Mouse (Mus musculus) liver, postnatal 0 days (tissue): ENCODE measurements around the gene Gpx3. TPM values are rescaled to one million over a fixed set of nuclear protein-coding genes. Genes with fewer than 3 reads are reported as not detected.
"Not testable (repeated sequence)": the region's sequence is repeated elsewhere in the genome, so short reads cannot be mapped to it uniquely, and the experiment has no call there.

Experiments
- ATAC-seq: fragments of 200-750 bp; cut with Nextera tagmentation; 2 replicates; pipeline ENCODE4 v1.8.0; 2017; ENCODE audit warnings: mild to moderate bottlenecking, moderate library complexity
- DNase-seq: peaks from one replicate; pipeline ENCODE4 v3.0.0-alpha.2; 2016
- H3K27ac ChIP-seq: fragments of 300-500 bp; sonication (generic); 2 replicates; pipeline ENCODE4 v1.5.1; 2014; ENCODE audit warnings: antibody characterized with exemption, moderate library complexity, mild to moderate bottlenecking, low read depth
- H3K27me3 ChIP-seq: fragments of 300-500 bp; sonication (generic); 2 replicates; pipeline ENCODE4 v1.6.1; 2014; ENCODE audit warnings: low read length, control low read depth, mixed read lengths; ENCODE audit not compliant: insufficient read depth
- H3K36me3 ChIP-seq: fragments of 300-500 bp; sonication (generic); replicated peaks from 2 replicates; pipeline ENCODE4 v1.6.1; 2014; ENCODE audit warnings: mild to moderate bottlenecking, control low read depth, low read length, moderate library complexity, mixed read lengths; ENCODE audit not compliant: insufficient read depth
- H3K4me1 ChIP-seq: fragments of 300-500 bp; sonication (generic); 2 replicates; pipeline ENCODE4 v1.6.1; 2014; ENCODE audit warnings: antibody characterized with exemption, mild to moderate bottlenecking, control low read depth; ENCODE audit not compliant: insufficient read depth
- H3K4me2 ChIP-seq: fragments of 300-500 bp; sonication (generic); 2 replicates; pipeline ENCODE4 v1.6.1; 2014; ENCODE audit warnings: low read depth, mild to moderate bottlenecking, low read length, moderate library complexity, mixed read lengths
- H3K4me3 ChIP-seq: fragments of 300-500 bp; sonication (generic); 2 replicates; pipeline ENCODE4 v1.5.1; 2014; ENCODE audit warnings: low read depth, low read length
- H3K9ac ChIP-seq: fragments of 300-500 bp; sonication (generic); replicated peaks from 2 replicates; pipeline ENCODE4 v1.6.1; 2014; ENCODE audit warnings: mild to moderate bottlenecking, moderate library complexity
- H3K9me3 ChIP-seq: fragments of 300-500 bp; sonication (generic); 2 replicates; pipeline ENCODE4 v1.6.1; 2016; ENCODE audit warnings: mild to moderate bottlenecking, control low read depth, low read length, mixed read lengths
- CTCF ChIP-seq: sonication (generic); IDR thresholded peaks from 2 replicates; pipeline ENCODE4 v1.5.1; 2016; ENCODE audit warnings: antibody characterized with exemption, low read depth
- EP300 ChIP-seq: IDR thresholded peaks from 2 replicates; pipeline ENCODE4 v1.6.1; 2016; ENCODE audit warnings: antibody characterized with exemption, low read depth, mild to moderate bottlenecking
- WGBS: fragments of 180-500 bp; shearing (Covaris S2); extraction: QIAGEN DNeasy Blood & Tissue Kit; methylation state at CpG from one replicate; pipeline ENCODE4 v1.1.7; 2014; ENCODE audit not compliant: insufficient replicate concordance; 5-methylcytosine and 5-hydroxymethylcytosine counted together
- polyA plus RNA-seq: library from polyadenylated mRNA; unstranded; fragments of >200 nt; fragmentation: Nextera tagmentation; extraction: Ambion mirVana; gene quantifications from 2 replicates; pipeline ENCODE4 v1.2.1, GENCODE M21; 2015

Gpx3 gene
- polyA plus RNA-seq: 29.7 and 30.4 TPM in 2 replicates

GRCm38 (mm10) chr11:54902333-54903323 lies at the start of gene Gpx3:
Gpx3 (plus strand) TSS chr11:54902453.
- peak within 1 kb of the TSS; percentile 82 for H3K4me2 ChIP-seq
- ATAC-seq (peak; percentile 79), DNase-seq (peak; percentile 62)
- H3K9me3 ChIP-seq: no peaks in the 10 kb centered on the region
- H3K36me3 ChIP-seq: no peaks in the 10 kb centered on the region
- peak within 1 kb of the TSS; percentile 48 for H3K4me3 ChIP-seq
- WGBS: 14% methylated on average over 42 of the region's 45 CpGs
- no peaks in the 10 kb centered on the region for H3K27me3 ChIP-seq
- no peak for TF ChIP-seq EP300
- no peak for TF ChIP-seq CTCF
- H3K9ac ChIP-seq: peak within 1 kb of the TSS; percentile 65
- H3K27ac ChIP-seq: no peak within 1 kb of the TSS
- H3K4me1 ChIP-seq: peaks cover 13% of the 10 kb centered on the region

DNA sequence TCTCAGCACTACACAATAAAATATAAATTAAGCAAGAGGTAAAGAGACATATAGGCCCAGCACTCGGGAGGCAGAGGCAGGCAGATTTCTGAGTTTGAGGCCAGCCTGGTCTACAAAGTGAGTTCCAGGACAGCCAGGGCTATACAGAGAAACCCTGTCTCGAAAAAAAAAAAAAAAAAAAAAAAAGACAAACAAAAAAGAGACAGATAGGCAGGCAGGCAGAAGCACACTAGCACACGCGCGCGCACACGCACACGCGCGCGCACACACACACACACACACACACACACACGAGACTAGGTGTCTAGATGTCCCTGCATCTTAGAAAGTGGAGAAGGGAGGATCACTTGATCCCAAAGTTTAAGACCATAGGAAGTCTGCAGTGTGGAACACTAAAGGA lies 43.4 kb upstream of the Gpx3 start:
- not testable (repeated sequence) for DNase-seq, H3K9ac ChIP-seq, H3K4me2 ChIP-seq, H3K9me3 ChIP-seq, ATAC-seq, H3K36me3 ChIP-seq, H3K27ac ChIP-seq, H3K27me3 ChIP-seq, H3K4me3 ChIP-seq
- peaks cover 15% of the 10 kb centered on the region for H3K4me1 ChIP-seq
- 93% methylated on average over 10 of the region's 12 CpGs for WGBS

- Histone ChIP-seq H3K9me3 (no peaks in the 10 kb centered on the region), H3K9ac (peak overlapping the region; percentile 62), H3K27ac (peak overlapping the region; percentile 97; the same call in 1 of the 2 replicates), H3K36me3 (no peaks in the 10 kb centered on the region), H3K4me3 (peak overlapping the region; percentile 67), H3K4me2 (peak overlapping the region; percentile 79), H3K4me1 (peaks cover 15% of the 10 kb centered on the region), H3K27me3 (no peaks in the 10 kb centered on the region)
- DNase-seq (no peak), ATAC-seq (no peak)
- TF ChIP-seq EP300 (no peak), CTCF (peak; percentile 61)
- WGBS: 20% methylated on average over 11 of the region's 11 CpGs
These were observed 42.7 kb upstream of the Gpx3 start for GRCm38 (mm10) chr11:54859322-54860165.

- under 1% methylated on average over 42 of the region's 42 CpGs for WGBS
- peak; percentile 97 for ATAC-seq
These were observed 41.8 kb upstream of the Gpx3 start, which contains the start of gene Lyrm7 for GRCm38 (mm10) chr11:54860256-54861038. Lyrm7 (minus strand) TSS chr11:54860916.

DNA sequence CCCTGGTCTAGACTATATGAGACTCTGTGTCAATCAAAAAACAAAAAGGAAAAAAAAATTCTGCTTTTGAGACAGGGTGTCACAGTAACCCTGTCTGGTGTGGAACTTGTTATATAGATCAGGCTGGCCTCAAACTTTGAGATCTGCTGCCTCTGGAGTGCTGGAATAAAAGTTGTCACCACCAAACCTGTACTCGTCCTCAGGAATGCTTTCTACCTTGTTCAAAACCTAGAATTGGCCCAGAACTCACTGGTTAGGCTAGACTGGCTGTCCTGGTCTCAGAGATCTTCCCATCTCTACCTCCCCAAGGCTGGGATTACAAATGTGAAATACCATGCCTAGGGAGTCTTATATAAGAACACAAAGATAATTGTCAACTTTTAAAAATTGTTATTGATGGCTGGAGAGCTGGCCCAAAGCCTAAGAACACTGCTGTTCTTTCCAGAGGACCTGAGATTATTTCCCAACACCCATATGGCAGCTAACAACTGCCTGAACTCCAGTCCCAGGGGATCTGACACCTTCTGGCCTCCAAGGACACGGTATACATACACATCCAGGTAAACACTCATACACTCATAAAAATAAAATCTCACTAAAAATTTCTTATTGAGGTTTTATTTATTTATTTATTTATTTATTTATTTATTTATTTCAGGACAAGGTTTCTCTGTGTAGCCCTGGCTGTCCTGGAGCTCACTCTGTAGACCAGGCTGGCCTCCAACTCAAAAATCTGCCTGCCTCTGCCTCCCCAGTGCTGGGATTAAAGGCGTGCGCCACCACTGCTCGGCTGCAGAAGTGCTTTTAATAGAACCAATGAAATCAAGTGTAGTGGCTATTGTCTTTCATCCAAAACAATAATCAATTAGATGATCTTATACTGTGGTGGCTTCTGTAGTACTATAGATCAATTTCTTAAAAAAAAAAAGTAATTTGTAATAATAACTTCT lies 40.5 kb upstream of the Gpx3 start:
- peaks cover 26% of the 10 kb centered on the region for H3K4me1 ChIP-seq
- WGBS: 83% methylated on average over 5 of the region's 5 CpGs
- peak overlapping the region; percentile 67 for H3K4me3 ChIP-seq
- no peak for TF ChIP-seq CTCF
- no peak for TF ChIP-seq EP300
- H3K9ac ChIP-seq: no peak overlapping the region; the same call in none of the 2 replicates
- no peak for ATAC-seq
- no peak for DNase-seq
- H3K27ac ChIP-seq: peak overlapping the region; percentile 97
- H3K9me3 ChIP-seq: no peaks in the 10 kb centered on the region
- H3K27me3 ChIP-seq: no peaks in the 10 kb centered on the region
- no peaks in the 10 kb centered on the region for H3K36me3 ChIP-seq
- H3K4me2 ChIP-seq: peak overlapping the region; percentile 79

More at GRCm38 (mm10) chr11:54860256-54861038, 41.8 kb upstream of the Gpx3 start, which contains the start of gene Lyrm7:
- no peaks in the 10 kb centered on the region for H3K9me3 ChIP-seq
- peak within 1 kb of the TSS; percentile 67 for H3K4me3 ChIP-seq
- no peaks in the 10 kb centered on the region for H3K36me3 ChIP-seq
- TF ChIP-seq EP300 (peak; percentile 85), CTCF (peak; percentile 47)
- peak within 1 kb of the TSS; percentile 63 for H3K9ac ChIP-seq
- H3K4me1 ChIP-seq: peaks cover 19% of the 10 kb centered on the region
- H3K27me3 ChIP-seq: no peaks in the 10 kb centered on the region
- peak within 1 kb of the TSS; percentile 79 for H3K4me2 ChIP-seq
- DNase-seq: peak; percentile 97
- H3K27ac ChIP-seq: peak within 1 kb of the TSS; percentile 97
